Mouse (Mus musculus): ENCODE data around the gene Itsn1. TPM values are rescaled to one million over a fixed set of nuclear protein-coding genes. Genes with fewer than 3 reads are reported as not detected.

The Itsn1 gene
- polyA plus RNA-seq, 2 experiments = 31.4 to 46.8 TPM

DNA sequence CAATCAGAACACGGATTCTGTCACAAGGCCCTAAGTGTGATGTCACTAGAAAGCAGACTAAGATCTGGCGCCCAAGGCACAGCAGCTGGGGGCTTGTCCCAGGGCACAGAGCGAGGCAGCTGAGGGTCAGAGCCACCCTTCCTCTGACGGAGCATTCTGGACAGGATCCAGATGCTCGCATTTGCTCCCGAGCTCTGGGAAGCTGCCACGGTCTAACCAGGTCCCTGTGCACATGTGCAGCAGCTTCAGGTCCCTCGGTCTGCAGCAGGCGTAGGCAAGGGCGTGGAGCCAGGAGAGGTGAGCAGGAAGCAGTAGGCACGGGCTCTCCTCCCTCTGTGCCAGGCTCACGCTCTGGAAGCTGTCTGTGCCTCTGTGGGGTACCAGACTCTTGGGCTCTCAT lies 160.8 kb downstream of the Itsn1 start:
- DNase-seq (ENCODE audit: low read depth in 3 of 3, low spot score in 3 of 3) = no peak
- 69% methylated on average over 12 of the region's 12 CpGs for WGBS (ENCODE audit: insufficient replicate concordance)
- no peak for ATAC-seq (ENCODE audit: insufficient read depth)
- Histone ChIP-seq H3K9ac (replicated peaks) (no peak overlapping the region), H3K9me3 (ENCODE audit: control insufficient read depth, low read length) (no peaks in the 10 kb centered on the region), H3K4me3 (ENCODE audit: insufficient read depth in 1 of 2, low read depth in 2 of 2, low read length in 2 of 2) (no peak overlapping the region), H3K4me2 (ENCODE audit: low read depth) (no peak overlapping the region), H3K27me3 (ENCODE audit: control insufficient read depth, insufficient read depth, low read length) (no peaks in the 10 kb centered on the region; the same call in 1 of the 2 replicates), H3K36me3 (replicated peaks; ENCODE audit: control insufficient read depth, insufficient read depth, low read depth) (no peaks in the 10 kb centered on the region), H3K4me1 (replicated peaks; ENCODE audit: control insufficient read depth in 2 of 2, insufficient read depth in 2 of 2, low read length in 1 of 2) (peaks cover 0 to 4% of the 10 kb centered on the region in 2 experiments; a peak in 1 of 4 replicates), H3K27ac (no peak overlapping the region)
- no peak for TF ChIP-seq EP300 (IDR thresholded peaks at IDR 0.05; ENCODE audit: low read depth)
- no peak for TF ChIP-seq CTCF (IDR thresholded peaks at IDR 0.05; ENCODE audit: low read depth)

DNA sequence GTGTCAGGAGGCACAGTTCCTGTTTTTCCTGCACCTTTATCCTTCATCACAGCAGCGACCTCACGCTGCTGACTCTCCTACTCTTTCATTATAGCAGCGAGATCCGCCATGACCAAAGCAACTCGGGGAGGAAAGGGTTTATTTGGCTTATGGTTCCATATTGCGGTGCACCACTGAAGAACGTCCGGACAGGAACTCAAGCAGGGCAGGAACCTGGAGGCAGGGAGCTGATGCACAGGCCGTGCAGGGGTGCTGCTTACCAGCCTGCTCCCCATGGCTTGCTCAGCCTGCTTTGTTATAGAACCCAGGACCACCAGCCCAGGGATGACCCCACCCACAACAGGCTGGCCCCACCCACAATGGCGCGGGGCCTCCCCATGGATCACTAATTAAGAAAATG lies 162.1 kb downstream of the Itsn1 start:
- no peak for TF ChIP-seq EP300 (IDR thresholded peaks at IDR 0.05; ENCODE audit: low read depth)
- TF ChIP-seq CTCF (IDR thresholded peaks at IDR 0.05; ENCODE audit: low read depth) = no peak
- H3K36me3 ChIP-seq (replicated peaks; ENCODE audit: control insufficient read depth, insufficient read depth, low read depth) = no peaks in the 10 kb centered on the region
- no peak for ATAC-seq (ENCODE audit: insufficient read depth)
- no peaks in the 10 kb centered on the region for H3K4me1 ChIP-seq (replicated peaks; ENCODE audit: control insufficient read depth in 2 of 2, insufficient read depth in 2 of 2, low read length in 1 of 2)
- no peak overlapping the region for H3K4me3 ChIP-seq (ENCODE audit: insufficient read depth in 1 of 2, low read depth in 2 of 2, low read length in 2 of 2)
- H3K27me3 ChIP-seq (ENCODE audit: control insufficient read depth, insufficient read depth, low read length) = no peaks in the 10 kb centered on the region; the same call in 1 of the 2 replicates
- 70% methylated on average over 11 of the region's 11 CpGs for WGBS (ENCODE audit: insufficient replicate concordance)
- no peak overlapping the region for H3K4me2 ChIP-seq (ENCODE audit: low read depth)
- H3K9ac ChIP-seq (replicated peaks) = no peak overlapping the region
- H3K27ac ChIP-seq = no peak overlapping the region
- no peak for DNase-seq (ENCODE audit: low read depth in 3 of 3, low spot score in 3 of 3)
- no peaks in the 10 kb centered on the region for H3K9me3 ChIP-seq (ENCODE audit: control insufficient read depth, low read length)

DNA sequence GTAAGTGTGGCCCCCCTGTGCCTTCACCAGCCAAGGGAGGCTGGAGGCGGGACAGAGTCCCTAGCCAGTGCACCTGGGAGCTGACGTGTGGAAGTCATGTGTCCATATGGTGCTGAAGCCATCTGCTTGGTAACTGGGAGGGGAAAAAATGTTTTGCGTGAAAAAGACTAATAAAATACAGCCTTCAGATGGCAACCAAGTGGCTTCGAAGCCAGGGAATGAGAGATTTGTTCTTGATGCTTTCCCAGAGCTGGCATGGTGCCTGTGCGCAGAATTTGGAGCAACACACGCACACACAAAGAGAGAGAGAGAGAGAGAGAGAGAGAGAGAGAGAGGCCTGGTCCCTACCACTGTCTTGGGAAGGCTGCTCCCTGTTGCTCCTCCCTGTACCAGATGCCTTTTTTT lies 167.3 kb downstream of the Itsn1 start:
- DNase-seq (ENCODE audit: low read depth in 3 of 3, low spot score in 3 of 3) = no peak
- Histone ChIP-seq H3K36me3 (replicated peaks; ENCODE audit: control insufficient read depth, insufficient read depth, low read depth) (no peaks in the 10 kb centered on the region), H3K27me3 (ENCODE audit: control insufficient read depth, insufficient read depth, low read length) (no peaks in the 10 kb centered on the region; the same call in 1 of the 2 replicates), H3K9ac (replicated peaks) (no peak overlapping the region), H3K4me2 (ENCODE audit: low read depth) (no peak overlapping the region), H3K4me3 (ENCODE audit: insufficient read depth in 1 of 2, low read depth in 2 of 2, low read length in 2 of 2) (no peak overlapping the region), H3K4me1 (replicated peaks; ENCODE audit: control insufficient read depth in 2 of 2, insufficient read depth in 2 of 2, low read length in 1 of 2) (no peaks in the 10 kb centered on the region), H3K9me3 (ENCODE audit: control insufficient read depth, low read length) (no peaks in the 10 kb centered on the region), H3K27ac (no peak overlapping the region)
- no peak for TF ChIP-seq EP300 (IDR thresholded peaks at IDR 0.05; ENCODE audit: low read depth)
- TF ChIP-seq CTCF (IDR thresholded peaks at IDR 0.05; ENCODE audit: low read depth) = no peak
- 66% methylated on average over 6 of the region's 6 CpGs for WGBS (ENCODE audit: insufficient replicate concordance)
- no peak for ATAC-seq (ENCODE audit: insufficient read depth)

DNA sequence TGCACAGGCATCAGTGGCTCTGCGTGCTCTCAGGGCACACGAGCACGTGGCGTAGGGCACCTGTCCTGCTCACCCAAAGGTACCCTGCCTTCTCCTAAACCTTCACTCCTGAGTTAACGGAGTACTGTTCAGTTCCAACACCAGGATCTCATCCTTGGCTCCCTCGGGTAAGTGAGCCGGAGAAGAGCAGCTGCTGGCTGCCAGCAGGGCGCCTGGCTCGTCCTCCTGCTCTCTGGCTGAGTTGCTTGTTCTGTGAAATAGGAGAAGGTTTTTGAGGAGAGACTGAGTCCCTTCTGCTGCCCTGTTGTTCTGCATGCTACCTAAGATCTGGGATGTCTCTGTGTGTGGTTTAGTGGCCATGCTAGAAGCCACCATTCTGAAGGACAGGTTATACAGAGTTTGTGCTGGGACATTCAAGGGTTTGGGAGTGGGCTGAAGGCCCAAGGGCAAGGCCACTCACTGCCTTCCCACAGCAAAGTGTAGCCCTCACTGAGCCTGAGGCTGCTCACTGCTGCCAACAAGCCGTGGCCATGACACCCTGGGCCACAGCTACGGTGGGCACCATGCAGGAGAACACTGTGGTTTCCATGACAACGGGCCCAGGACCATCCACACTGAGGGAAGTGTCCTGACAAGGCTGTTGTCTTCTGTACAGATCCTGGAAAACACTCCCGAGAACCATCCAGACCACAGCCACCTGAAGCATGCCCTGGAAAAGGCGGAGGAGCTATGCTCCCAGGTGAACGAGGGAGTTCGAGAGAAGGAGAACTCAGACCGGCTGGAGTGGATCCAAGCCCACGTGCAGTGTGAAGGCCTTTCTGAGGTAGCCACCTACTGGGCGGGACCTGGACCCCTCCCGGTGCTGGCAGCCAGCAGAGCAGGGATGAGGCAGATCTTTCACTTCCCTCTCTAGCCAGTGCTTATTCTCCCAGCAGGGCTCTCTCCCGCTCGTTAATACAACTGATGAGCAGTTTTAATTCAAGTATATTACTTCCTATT lies 170.1 kb downstream of the Itsn1 start:
- no peak overlapping the region for H3K4me2 ChIP-seq (ENCODE audit: low read depth)
- DNase-seq (ENCODE audit: low read depth in 3 of 3, low spot score in 3 of 3) (no peak), ATAC-seq (ENCODE audit: insufficient read depth) (no peak)
- H3K4me1 ChIP-seq (replicated peaks; ENCODE audit: control insufficient read depth in 2 of 2, insufficient read depth in 2 of 2, low read length in 1 of 2) = no peaks in the 10 kb centered on the region
- H3K9ac ChIP-seq (replicated peaks) = no peak overlapping the region
- TF ChIP-seq EP300 (IDR thresholded peaks at IDR 0.05; ENCODE audit: low read depth) (no peak), CTCF (IDR thresholded peaks at IDR 0.05; ENCODE audit: low read depth) (no peak)
- H3K4me3 ChIP-seq (ENCODE audit: insufficient read depth in 1 of 2, low read depth in 2 of 2, low read length in 2 of 2) = no peak overlapping the region
- H3K27me3 ChIP-seq (ENCODE audit: control insufficient read depth, insufficient read depth, low read length) = no peaks in the 10 kb centered on the region
- no peaks in the 10 kb centered on the region for H3K36me3 ChIP-seq (replicated peaks; ENCODE audit: control insufficient read depth, insufficient read depth, low read depth)
- no peaks in the 10 kb centered on the region for H3K9me3 ChIP-seq (ENCODE audit: control insufficient read depth, low read length)
- no peak overlapping the region for H3K27ac ChIP-seq
- 51% methylated on average over 22 of the region's 22 CpGs for WGBS (ENCODE audit: insufficient replicate concordance)

DNA sequence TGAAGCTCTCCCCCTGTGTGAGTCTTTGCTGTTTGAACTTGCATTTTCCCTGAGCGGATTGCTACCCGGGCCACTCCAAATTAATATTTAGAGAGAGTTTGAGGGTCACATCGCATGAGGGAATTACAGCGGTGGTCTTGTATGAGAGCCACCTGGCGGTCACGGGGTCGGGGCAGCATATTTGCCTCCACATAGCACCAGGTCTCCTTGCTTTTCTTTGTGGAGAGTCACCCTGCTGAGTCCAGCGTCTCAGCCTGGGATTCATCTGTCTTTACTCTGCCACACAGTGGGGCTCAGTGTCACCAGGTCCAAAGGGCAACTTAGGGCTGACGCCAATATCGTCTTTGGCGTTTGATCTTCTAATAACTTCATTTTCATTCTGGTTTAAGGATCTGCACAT lies 171.2 kb downstream of the Itsn1 start:
- no peak for TF ChIP-seq CTCF (IDR thresholded peaks at IDR 0.05; ENCODE audit: low read depth)
- TF ChIP-seq EP300 (IDR thresholded peaks at IDR 0.05; ENCODE audit: low read depth) = no peak
- no peaks in the 10 kb centered on the region for H3K4me1 ChIP-seq (replicated peaks; ENCODE audit: control insufficient read depth in 2 of 2, insufficient read depth in 2 of 2, low read length in 1 of 2)
- ATAC-seq (ENCODE audit: insufficient read depth) (no peak), DNase-seq (ENCODE audit: low read depth in 3 of 3, low spot score in 3 of 3) (no peak)
- no peak overlapping the region for H3K4me3 ChIP-seq (ENCODE audit: insufficient read depth in 1 of 2, low read depth in 2 of 2, low read length in 2 of 2)
- H3K36me3 ChIP-seq (replicated peaks; ENCODE audit: control insufficient read depth, insufficient read depth, low read depth) = no peaks in the 10 kb centered on the region
- 66% methylated on average over 11 of the region's 11 CpGs for WGBS (ENCODE audit: insufficient replicate concordance)
- H3K9ac ChIP-seq (replicated peaks) = no peak overlapping the region
- no peaks in the 10 kb centered on the region for H3K27me3 ChIP-seq (ENCODE audit: control insufficient read depth, insufficient read depth, low read length)
- H3K9me3 ChIP-seq (ENCODE audit: control insufficient read depth, low read length) = no peaks in the 10 kb centered on the region
- H3K27ac ChIP-seq = no peak overlapping the region
- H3K4me2 ChIP-seq (ENCODE audit: low read depth) = no peak overlapping the region

Data from liver, embryonic 14.5 days (tissue).